Mouse (Mus musculus) hindbrain, embryonic 12.5 days (tissue): ENCODE results near the gene Itgb1bp1. TPM values are rescaled to one million over a fixed set of nuclear protein-coding genes. Genes with fewer than 3 reads are reported as not detected.

ENCODE experiments used
- ATAC-seq: fragments of 200-750 bp; cut with Nextera tagmentation; 2 replicates; pipeline ENCODE4 v1.8.0; 2017; ENCODE audit warnings: moderate TSS enrichment; ENCODE audit not compliant: low FRiP score
- H3K27ac ChIP-seq: fragments of 300-500 bp; sonication (generic); 2 replicates; pipeline ENCODE4 v1.5.1; 2016; ENCODE audit warnings: mild to moderate bottlenecking
- H3K27me3 ChIP-seq: fragments of 300-500 bp; sonication (generic); 2 replicates; pipeline ENCODE4 v1.6.1; 2016; ENCODE audit warnings: mild to moderate bottlenecking
- H3K36me3 ChIP-seq: fragments of 300-500 bp; sonication (generic); 2 replicates; pipeline ENCODE4 v1.6.1; 2016; ENCODE audit warnings: mild to moderate bottlenecking
- H3K4me1 ChIP-seq: fragments of 300-500 bp; sonication (generic); 2 replicates; pipeline ENCODE4 v1.6.1; 2016
- H3K4me2 ChIP-seq: fragments of 300-500 bp; sonication (generic); replicated peaks from 2 replicates; pipeline ENCODE4 v1.6.1; 2016; ENCODE audit warnings: mild to moderate bottlenecking
- H3K4me3 ChIP-seq: fragments of 300-500 bp; sonication (generic); 2 replicates; pipeline ENCODE4 v1.5.1; 2016; ENCODE audit warnings: mild to moderate bottlenecking
- H3K9ac ChIP-seq: fragments of 300-500 bp; sonication (generic); 2 replicates; pipeline ENCODE4 v1.6.1; 2016; ENCODE audit warnings: mild to moderate bottlenecking, moderate library complexity
- H3K9me3 ChIP-seq: fragments of 300-500 bp; sonication (generic); replicated peaks from 2 replicates; pipeline ENCODE4 v1.6.1; 2016; ENCODE audit warnings: mild to moderate bottlenecking
- WGBS: fragments of 180-500 bp; shearing (Covaris S2); methylation state at CpG from one replicate; pipeline ENCODE4 v1.1.7; 2016; 5-methylcytosine and 5-hydroxymethylcytosine counted together
- polyA plus RNA-seq: library from polyadenylated mRNA; unstranded; fragments of >200 nt; fragmentation: Nextera tagmentation; extraction: Ambion mirVana; gene quantifications from 2 replicates; pipeline ENCODE4 v1.2.1, GENCODE M21; 2016

The Itgb1bp1 gene
- polyA plus RNA-seq, 1 experiment from 2014 or later, result 39.6 TPM

DNA sequence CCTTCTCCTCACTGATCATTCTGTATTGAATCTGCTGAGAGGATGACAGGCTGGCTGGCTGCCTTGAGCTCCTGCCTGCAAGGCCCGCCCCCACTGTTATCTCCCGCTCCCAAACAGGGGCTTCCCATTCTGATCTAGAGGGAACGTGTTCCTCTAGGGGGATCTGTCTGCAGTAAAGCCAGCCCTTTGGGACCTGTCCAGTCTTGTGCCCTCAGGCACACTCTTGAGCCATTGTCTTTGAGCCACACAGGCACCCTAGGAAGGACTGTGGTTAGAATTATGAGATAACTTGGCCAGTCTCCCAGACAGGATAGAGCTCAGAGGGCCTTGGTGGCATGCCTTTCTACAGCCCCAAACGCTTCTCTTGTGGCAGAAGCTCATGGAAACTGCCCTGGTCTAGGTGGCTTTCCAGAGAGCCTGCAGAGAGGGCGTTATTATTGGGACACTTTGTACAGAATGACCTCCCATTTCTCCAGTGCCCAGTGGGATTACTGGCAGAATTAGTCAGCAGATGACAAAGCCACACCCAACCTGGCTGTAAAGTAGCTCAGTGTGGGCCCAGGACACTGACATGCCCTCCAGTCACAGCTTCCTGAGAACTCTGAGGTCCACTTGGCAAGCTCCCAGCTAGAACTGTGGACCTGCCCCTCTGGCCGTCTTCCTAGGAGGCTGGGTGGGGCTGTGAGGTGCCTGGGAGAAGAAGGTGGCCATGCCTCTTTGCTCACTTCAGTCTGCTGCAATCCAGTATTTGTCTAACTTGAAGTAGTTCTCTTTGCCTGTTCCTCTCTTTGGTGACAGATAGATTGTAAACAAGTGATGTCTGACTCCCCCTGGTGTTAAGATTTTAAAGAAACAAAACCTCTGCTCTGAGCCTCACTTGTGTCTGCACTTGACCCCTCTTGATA is 58.8 kb downstream of the Itgb1bp1 start:
- H3K27ac ChIP-seq, result no peak overlapping the region
- H3K4me3 ChIP-seq, result no peak overlapping the region
- peak; percentile 23; the same call in 1 of the 2 replicates for ATAC-seq
- H3K9me3 ChIP-seq, result no peaks in the 10 kb centered on the region
- H3K27me3 ChIP-seq, result no peaks in the 10 kb centered on the region
- peaks cover 50% of the 10 kb centered on the region for H3K36me3 ChIP-seq
- H3K9ac ChIP-seq, result no peak overlapping the region
- H3K4me1 ChIP-seq, result peaks cover 4% of the 10 kb centered on the region
- 67% methylated on average over 6 of the region's 6 CpGs for WGBS
- H3K4me2 ChIP-seq, result no peak overlapping the region

- WGBS, result 88% methylated on average over 9 of the region's 9 CpGs
- Histone ChIP-seq H3K27ac (no peak overlapping the region), H3K9me3 (no peaks in the 10 kb centered on the region), H3K4me1 (peaks cover 4% of the 10 kb centered on the region), H3K4me3 (no peak overlapping the region), H3K4me2 (no peak overlapping the region), H3K27me3 (no peaks in the 10 kb centered on the region), H3K36me3 (peaks cover 51% of the 10 kb centered on the region), H3K9ac (no peak overlapping the region)
- no peak for ATAC-seq
Measured at GRCm38 (mm10) chr12:21226316-21226715, 59.8 kb downstream of the Itgb1bp1 start.

DNA sequence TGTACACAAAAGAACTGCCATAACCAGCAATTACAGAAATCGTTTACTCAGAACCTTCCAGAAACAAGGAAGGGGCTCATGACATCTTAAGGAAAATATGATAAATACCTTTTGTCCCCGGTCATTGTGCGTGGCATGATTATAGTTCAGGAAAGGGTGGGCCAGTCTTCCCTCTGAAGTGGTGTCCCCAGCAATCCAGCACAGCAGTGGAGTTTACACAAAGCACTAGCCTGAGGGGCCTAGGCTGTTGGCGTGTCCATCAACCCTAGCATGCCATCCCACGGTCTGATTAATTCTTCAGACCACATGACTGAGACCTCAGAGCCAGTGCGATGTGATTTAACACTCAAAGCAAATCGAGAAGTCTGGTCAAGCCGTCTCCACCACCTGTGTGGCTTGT is 60.7 kb downstream of the Itgb1bp1 start:
- no peak for ATAC-seq
- H3K36me3 ChIP-seq, result peaks cover 50% of the 10 kb centered on the region

GRCm38 (mm10) chr12:21223923-21224322 is 62.2 kb downstream of the Itgb1bp1 start:
- no peaks in the 10 kb centered on the region for H3K9me3 ChIP-seq
- no peak overlapping the region for H3K9ac ChIP-seq
- ATAC-seq, result no peak
- no peak overlapping the region for H3K27ac ChIP-seq
- H3K4me2 ChIP-seq, result no peak overlapping the region
- peaks cover 43% of the 10 kb centered on the region for H3K36me3 ChIP-seq
- H3K4me3 ChIP-seq, result no peak overlapping the region
- 94% methylated on average over 4 of the region's 4 CpGs for WGBS
- no peaks in the 10 kb centered on the region for H3K27me3 ChIP-seq
- H3K4me1 ChIP-seq, result peaks cover 4% of the 10 kb centered on the region

More for the DNA sequence above, 60.7 kb downstream of the Itgb1bp1 start:
- 77% methylated on average over 8 of the region's 8 CpGs for WGBS
- no peaks in the 10 kb centered on the region for H3K27me3 ChIP-seq
- no peak overlapping the region for H3K4me3 ChIP-seq
- H3K9ac ChIP-seq, result no peak overlapping the region
- H3K4me2 ChIP-seq, result no peak overlapping the region
- H3K27ac ChIP-seq, result no peak overlapping the region
- peaks cover 4% of the 10 kb centered on the region for H3K4me1 ChIP-seq
- H3K9me3 ChIP-seq, result no peaks in the 10 kb centered on the region

GRCm38 (mm10) chr12:21220596-21220995 is 65.5 kb downstream of the Itgb1bp1 start:
- Histone ChIP-seq H3K4me1 (no peaks in the 10 kb centered on the region), H3K27ac (no peak overlapping the region), H3K4me2 (no peak overlapping the region), H3K4me3 (no peak overlapping the region), H3K27me3 (no peaks in the 10 kb centered on the region), H3K9ac (no peak overlapping the region), H3K9me3 (no peaks in the 10 kb centered on the region), H3K36me3 (peaks cover 69% of the 10 kb centered on the region)
- WGBS, result 97% methylated on average over 1 of the region's 1 CpGs
- no peak for ATAC-seq

DNA sequence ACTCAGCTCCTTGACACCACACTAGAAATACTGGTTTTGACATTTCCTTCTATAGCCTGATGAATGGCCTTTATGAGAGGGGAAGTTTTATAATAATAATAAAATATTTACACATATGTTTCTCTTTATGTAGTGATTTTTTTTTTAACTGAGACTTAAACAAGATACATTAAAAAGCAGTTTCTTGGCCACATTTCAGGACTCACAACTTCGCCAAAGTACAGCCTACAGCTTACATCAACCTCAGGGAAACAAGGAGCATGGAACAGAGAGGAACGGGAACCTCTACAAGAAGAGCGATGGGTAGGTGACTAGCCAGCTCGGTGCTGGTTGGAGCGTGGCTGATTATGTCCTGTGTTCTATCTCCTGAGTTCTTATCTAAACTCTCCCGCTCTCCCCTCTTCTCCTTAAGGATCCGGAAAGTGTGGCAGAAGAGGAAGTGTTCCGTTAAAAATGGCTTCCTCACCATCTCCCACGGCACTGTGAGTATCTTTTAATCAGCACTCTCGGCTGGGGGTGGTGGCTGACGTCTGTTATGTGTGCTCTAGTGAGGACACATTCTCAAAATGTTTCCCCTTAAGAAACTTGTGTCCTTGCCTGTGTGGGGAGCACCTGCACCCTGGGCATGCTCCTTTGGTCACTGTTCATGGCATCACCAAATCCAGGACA is 68.2 kb downstream of the Itgb1bp1 start:
- WGBS, result 90% methylated on average over 11 of the region's 11 CpGs
- Histone ChIP-seq H3K27ac (no peak overlapping the region), H3K9ac (no peak overlapping the region), H3K4me1 (no peaks in the 10 kb centered on the region), H3K4me3 (no peak overlapping the region), H3K27me3 (no peaks in the 10 kb centered on the region), H3K9me3 (no peaks in the 10 kb centered on the region), H3K36me3 (peaks cover 70% of the 10 kb centered on the region), H3K4me2 (no peak overlapping the region)
- no peak for ATAC-seq

DNA sequence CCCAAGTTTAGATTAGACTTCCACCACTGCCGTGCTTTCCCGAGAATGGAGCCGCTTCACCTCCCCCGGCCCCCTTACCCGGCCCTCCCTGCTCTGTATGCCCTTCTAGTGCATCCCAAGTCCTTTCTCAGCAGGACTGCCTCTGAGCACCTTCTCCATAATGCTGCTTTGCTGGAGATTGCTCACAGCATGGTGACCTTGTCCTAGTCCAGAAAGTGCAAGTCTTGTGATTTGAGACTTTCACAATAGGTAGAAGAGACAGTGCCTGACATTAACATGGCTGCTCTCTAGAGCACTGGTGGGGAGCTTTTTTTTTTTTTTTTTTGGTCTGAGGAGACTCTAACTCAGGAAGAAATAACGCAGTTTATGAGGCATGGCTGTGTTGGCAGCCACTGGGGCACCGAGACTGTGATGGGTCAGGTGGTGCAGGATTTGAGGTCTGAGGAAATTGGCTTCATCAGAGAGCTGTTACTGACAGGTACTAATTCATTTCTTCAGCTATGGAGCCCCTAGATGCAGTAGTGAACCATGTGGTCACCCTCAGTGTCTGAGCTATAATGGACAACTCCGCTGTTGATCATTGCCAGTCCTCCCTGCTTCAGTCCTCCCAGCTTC is 71.4 kb downstream of the Itgb1bp1 start:
- H3K4me1 ChIP-seq, result no peaks in the 10 kb centered on the region
- no peak for ATAC-seq
- H3K4me2 ChIP-seq, result no peak overlapping the region
- H3K27ac ChIP-seq, result no peak overlapping the region
- peaks cover 57% of the 10 kb centered on the region for H3K36me3 ChIP-seq
- WGBS, result 92% methylated on average over 8 of the region's 8 CpGs
- H3K27me3 ChIP-seq, result no peaks in the 10 kb centered on the region
- no peak overlapping the region for H3K9ac ChIP-seq
- H3K4me3 ChIP-seq, result no peak overlapping the region
- H3K9me3 ChIP-seq, result no peaks in the 10 kb centered on the region

DNA sequence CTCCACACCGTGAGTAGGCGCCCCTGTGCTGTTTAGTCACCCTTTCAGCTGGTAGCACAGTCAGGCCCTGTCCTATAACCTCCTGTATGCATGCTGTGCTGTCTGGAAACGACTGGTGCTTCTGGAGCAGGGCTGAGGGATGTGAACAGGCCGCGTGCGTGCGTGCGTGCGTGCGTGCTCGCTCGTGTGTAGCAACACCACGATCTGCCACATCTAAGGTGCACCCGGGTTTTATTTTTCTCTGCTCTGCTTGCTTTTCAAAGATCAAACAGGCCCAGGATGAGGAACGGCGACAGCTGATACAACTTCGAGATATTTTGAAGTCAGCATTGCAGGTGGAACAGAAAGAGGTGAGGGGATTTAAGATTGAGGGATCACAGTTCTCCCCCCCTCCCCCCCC is 73.2 kb downstream of the Itgb1bp1 start:
- H3K4me3 ChIP-seq, result no peak overlapping the region
- WGBS, result 95% methylated on average over 17 of the region's 17 CpGs
- H3K27me3 ChIP-seq, result no peaks in the 10 kb centered on the region
- H3K27ac ChIP-seq, result no peak overlapping the region
- no peak overlapping the region for H3K9ac ChIP-seq
- peaks cover 50% of the 10 kb centered on the region for H3K36me3 ChIP-seq
- ATAC-seq, result no peak
- H3K9me3 ChIP-seq, result no peaks in the 10 kb centered on the region
- H3K4me2 ChIP-seq, result no peak overlapping the region
- no peaks in the 10 kb centered on the region for H3K4me1 ChIP-seq

- H3K27ac ChIP-seq, result no peak overlapping the region
Measured at GRCm38 (mm10) chr12:21209273-21209672, 76.8 kb downstream of the Itgb1bp1 start.

DNA sequence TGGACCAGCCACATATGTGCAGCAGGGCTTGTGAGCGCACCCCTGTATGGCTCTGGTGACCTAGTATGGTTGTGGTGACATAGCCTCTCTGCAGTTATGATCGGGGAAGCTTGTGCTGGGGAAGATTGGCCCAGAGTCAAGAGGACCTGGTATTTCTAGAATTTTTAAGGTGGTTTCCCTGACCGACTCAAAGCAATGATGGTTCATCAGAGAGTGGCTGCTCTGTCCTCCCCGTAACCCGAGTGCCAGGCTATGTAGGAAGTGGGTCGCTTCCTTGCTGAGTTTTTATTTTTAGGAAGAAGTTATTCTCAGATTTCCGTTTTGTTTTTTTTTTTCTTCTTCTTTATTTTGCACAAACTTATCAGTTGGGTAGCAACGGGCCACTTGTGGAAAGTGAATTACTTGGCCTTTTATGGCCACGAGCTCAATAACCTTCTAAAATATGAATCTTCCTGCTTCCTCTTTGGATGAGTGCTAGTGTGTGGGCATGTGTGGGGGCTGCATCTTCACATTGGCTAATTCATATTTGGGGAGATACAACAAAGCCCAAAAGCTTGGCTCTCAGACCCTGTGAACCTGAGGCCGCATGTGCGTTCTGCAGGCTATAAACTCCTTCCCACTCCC is 77.8 kb downstream of the Itgb1bp1 start:
- Histone ChIP-seq H3K36me3 (peaks cover 46% of the 10 kb centered on the region), H3K4me3 (no peak overlapping the region), H3K9ac (no peak overlapping the region), H3K9me3 (no peaks in the 10 kb centered on the region), H3K27me3 (no peaks in the 10 kb centered on the region), H3K27ac (no peak overlapping the region), H3K4me1 (peaks cover 16% of the 10 kb centered on the region), H3K4me2 (no peak overlapping the region)
- no peak for ATAC-seq
- WGBS, result 90% methylated on average over 11 of the region's 11 CpGs

More at GRCm38 (mm10) chr12:21209273-21209672, 76.8 kb downstream of the Itgb1bp1 start:
- Histone ChIP-seq H3K27me3 (no peaks in the 10 kb centered on the region), H3K4me2 (no peak overlapping the region), H3K36me3 (peaks cover 49% of the 10 kb centered on the region), H3K4me1 (peaks cover 9% of the 10 kb centered on the region), H3K4me3 (no peak overlapping the region), H3K9ac (no peak overlapping the region), H3K9me3 (no peaks in the 10 kb centered on the region)
- ATAC-seq, result no peak
- 83% methylated on average over 10 of the region's 10 CpGs for WGBS

GRCm38 (mm10) chr12:21207422-21207821 is 78.7 kb downstream of the Itgb1bp1 start:
- peaks cover 39% of the 10 kb centered on the region for H3K36me3 ChIP-seq
- peaks cover 16% of the 10 kb centered on the region for H3K4me1 ChIP-seq
- WGBS, result 89% methylated on average over 5 of the region's 5 CpGs
- no peak overlapping the region for H3K4me3 ChIP-seq
- H3K27me3 ChIP-seq, result no peaks in the 10 kb centered on the region
- ATAC-seq, result no peak
- no peak overlapping the region for H3K4me2 ChIP-seq
- no peak overlapping the region for H3K9ac ChIP-seq
- H3K9me3 ChIP-seq, result no peaks in the 10 kb centered on the region
- no peak overlapping the region for H3K27ac ChIP-seq

- Histone ChIP-seq H3K4me3 (no peak overlapping the region), H3K4me1 (peaks cover 16% of the 10 kb centered on the region), H3K27me3 (no peaks in the 10 kb centered on the region), H3K27ac (no peak overlapping the region), H3K9me3 (no peaks in the 10 kb centered on the region), H3K36me3 (peaks cover 39% of the 10 kb centered on the region), H3K4me2 (no peak overlapping the region), H3K9ac (no peak overlapping the region)
- 96% methylated on average over 4 of the region's 4 CpGs for WGBS
- ATAC-seq, result no peak
Measured at GRCm38 (mm10) chr12:21205799-21206198, 80.3 kb downstream of the Itgb1bp1 start.
